Mouse (Mus musculus): ENCODE measurements around the gene Pmfbp1.

DNA sequence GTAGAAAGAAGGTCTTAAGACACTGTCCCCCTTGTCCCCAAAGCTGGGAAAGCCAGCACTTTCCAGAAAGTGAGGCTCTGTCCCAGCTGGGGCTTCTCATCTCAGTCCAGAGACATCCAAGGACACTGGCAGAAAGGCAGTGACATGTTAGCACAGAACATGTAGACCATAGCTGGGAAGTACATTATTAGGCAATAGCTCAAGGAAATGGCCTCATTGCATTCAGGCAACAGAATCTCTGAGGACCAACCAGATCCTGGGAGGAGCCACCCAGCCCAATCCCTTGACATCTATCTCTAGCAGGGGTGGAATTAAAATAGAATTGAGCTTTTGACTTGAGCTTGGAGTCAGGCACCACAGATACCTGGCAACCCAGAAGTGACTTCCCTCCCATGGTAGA, 91.8 kb downstream of the Pmfbp1 start:
- no peak for TF ChIP-seq POLR2A (IDR thresholded peaks at IDR 0.05; ENCODE audit: borderline replicate concordance, extremely low read depth, low read depth, low read length)
- TF ChIP-seq CTCF (IDR thresholded peaks at IDR 0.05; ENCODE audit: insufficient read depth, low read length) = no peak

Data from lung, adult 2 months (tissue).